Mouse (Mus musculus) lung, postnatal 10 days (tissue): ENCODE results near the gene Pyroxd2.
"Not testable (repeated sequence)": the region's sequence is repeated elsewhere in the genome, so short reads cannot be mapped to it uniquely, and the experiment has no call there.

Source experiments
- DNase-seq: peaks from one replicate; pipeline ENCODE4 v3.0.0; 2021

Pyroxd2 gene

GRCm38 (mm10) chr19:42752363-42752931 lies at the start of gene Pyroxd2:
Pyroxd2 (minus strand) TSS chr19:42752775.
- DNase-seq: peak; percentile 93

- DNase-seq: no peak
These were observed 45.3 kb upstream of the Pyroxd2 start for GRCm38 (mm10) chr19:42797866-42798265.

DNA sequence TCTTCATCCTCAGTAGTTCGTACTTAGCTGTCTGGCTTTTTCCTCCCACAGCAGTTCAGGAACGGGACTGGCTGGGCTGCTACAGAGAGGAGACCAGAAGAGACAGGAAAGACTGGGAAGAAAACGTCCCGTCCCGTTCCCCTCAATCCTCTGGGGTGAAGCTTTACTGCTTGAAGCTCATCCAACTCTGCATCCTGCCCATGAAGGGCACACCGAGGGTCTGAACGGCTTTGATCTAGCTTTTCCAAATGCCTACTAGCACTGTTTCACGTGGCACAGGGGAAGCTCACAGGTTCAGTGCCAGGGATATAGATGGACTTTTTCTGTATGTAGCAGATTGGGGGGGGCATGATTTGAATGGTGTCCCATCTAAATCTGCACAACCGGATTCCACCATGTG lies 43.2 kb upstream of the Pyroxd2 start:
- DNase-seq: no peak

DNA sequence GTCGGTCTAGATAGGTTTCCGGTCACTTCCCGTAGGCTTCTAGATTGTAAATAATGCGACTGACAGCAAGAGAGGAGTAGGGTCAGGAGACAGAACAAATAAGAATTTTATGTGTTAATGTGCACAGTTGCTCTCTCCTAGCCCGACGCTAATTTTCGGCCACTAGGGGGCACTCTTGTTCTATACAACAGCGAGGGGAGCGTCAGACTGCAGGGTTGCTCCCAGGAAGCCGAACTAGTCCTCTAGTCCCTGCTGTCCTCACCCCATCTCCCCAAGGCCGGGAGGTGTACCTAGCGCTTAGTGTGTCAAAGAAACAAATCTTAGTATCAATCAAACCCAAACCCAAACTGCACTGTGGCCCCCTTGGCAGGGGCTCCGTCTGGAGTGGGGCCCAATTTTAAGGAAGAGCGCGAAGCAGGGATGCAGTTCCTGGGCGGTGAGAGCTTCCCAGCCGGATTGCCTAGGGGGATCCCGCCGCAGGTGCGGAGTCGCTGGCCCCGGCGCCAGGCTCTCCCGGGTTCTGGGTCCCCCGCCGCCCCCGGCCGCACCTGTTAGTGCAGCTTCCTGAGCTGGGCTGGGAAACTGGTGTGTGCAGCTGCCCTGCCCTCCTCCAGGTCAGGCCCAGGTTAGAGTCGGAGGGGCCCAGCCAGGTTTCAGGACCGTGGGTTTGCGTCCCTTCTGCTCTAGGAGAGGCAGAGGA lies 42.5 kb upstream of the Pyroxd2 start:
- peak; percentile 93 for DNase-seq

DNA sequence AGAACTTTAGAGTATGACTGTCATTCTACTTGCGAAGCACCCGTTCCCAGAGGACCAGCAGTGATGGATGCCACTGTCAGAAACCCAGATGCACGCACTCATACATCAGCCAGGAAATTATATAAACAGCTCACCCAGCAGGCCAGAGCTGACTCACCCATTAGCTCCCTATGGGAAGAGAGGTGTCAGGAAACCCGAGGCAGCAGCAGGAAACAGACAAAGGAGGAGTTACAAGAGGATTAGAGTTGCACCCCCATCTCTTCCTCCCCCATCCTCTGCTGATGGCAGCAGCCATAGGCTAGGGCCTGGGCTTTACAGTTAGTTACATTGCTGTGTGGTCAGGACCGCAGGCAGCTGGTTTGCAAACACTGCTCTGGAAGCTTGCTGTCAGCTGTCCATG lies 35.7 kb upstream of the Pyroxd2 start:
- DNase-seq: peak; percentile 54

DNA sequence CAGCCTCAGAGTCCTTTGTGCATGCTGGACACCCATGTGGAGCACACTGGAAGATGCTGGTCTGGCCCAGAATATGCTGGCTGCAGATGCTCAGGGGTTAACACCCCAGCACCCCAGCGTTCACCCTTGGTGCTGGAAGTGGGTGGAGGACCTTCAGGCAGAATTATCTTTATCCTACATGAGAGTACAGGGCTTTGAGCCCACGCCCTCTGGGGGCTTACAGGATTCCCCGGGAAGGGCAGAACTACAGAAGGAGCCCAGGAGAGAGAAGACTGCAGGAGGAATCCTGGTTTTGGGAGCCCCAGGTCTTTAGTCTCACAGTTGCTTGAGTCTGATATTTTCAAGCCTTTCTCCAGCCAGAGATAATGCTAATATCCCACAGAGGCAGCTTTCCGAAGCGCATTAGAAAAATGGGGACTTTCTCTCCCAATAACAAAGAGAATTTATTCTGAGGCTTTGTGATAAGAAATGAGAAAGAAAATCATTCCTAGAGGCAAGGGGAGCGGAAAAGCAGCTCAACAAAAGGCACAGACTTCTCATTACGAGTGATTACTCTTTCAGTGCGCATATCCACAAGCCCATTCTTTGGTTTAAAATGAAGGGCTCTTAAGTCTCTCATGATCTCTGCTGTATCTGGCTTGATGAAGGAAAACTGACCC lies 33.1 kb upstream of the Pyroxd2 start:
- DNase-seq: no peak

- DNase-seq: no peak
These were observed 32.6 kb upstream of the Pyroxd2 start for GRCm38 (mm10) chr19:42785129-42785528.

DNA sequence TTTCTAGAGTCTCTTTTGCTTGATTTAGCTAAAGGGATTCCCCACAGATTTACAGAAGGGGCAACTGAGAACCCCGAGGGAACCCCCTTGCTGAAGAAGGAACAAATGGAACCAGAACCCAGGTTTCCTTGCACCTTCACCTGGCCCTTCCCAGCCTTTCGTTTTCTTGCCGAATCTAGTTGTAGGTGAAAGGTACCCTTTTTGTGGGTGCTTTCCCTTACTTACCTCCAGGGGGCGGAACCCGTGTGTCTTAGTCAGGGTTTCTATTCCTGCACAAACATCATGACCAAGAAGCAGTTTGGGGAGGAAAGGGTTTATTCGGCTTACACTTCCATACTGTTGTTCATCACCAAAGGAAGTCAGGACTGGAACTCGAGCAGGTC lies 27.6 kb upstream of the Pyroxd2 start:
- not testable (repeated sequence) for DNase-seq

- peak; percentile 96 for DNase-seq
These were observed 27.1 kb upstream of the Pyroxd2 start, which contains the start of gene Hps1 for GRCm38 (mm10) chr19:42779531-42780155. Hps1 (minus strand) TSS chr19:42779978.

DNA sequence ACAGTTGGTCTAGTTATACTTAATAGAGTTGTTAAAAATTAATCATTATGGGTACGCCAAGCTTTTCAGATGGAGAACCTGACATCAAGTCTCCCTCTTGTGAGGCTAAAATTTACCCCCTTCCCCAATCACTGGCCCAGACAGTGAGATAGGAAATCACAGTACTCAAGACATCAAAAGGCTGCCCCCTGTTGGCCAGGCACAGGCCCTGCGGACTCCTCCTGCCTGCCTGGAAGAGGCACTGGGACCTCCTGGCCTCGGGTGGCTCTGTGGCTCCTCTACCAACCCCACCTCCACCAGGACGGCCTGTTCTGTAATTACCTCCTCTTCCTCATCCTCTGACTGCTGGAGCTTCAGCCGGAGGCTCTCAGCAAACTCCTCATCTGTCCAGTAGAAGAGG lies 25.2 kb upstream of the Pyroxd2 start:
- DNase-seq: peak; percentile 51

DNA sequence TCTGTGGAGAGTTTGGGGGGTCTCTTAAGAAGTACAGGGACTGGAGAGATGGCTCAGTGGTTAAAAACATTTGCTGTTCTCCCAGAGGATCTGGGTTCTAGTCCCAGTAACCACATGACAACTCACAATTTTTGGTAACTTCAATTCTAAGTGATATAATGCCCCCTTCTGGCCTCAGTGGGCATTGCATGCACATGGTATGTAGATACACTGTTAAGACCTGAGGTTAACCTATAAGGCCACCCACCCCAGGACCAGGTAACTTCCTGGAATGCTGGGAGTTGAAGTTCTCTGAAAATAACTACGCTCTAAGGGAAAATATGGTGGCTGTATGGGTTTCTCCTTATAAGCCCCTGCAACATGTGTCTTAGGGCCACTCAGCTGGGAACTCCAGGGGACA lies 24.2 kb upstream of the Pyroxd2 start:
- DNase-seq: no peak

GRCm38 (mm10) chr19:42770141-42770872 lies 17.7 kb upstream of the Pyroxd2 start:
- no peak for DNase-seq

DNA sequence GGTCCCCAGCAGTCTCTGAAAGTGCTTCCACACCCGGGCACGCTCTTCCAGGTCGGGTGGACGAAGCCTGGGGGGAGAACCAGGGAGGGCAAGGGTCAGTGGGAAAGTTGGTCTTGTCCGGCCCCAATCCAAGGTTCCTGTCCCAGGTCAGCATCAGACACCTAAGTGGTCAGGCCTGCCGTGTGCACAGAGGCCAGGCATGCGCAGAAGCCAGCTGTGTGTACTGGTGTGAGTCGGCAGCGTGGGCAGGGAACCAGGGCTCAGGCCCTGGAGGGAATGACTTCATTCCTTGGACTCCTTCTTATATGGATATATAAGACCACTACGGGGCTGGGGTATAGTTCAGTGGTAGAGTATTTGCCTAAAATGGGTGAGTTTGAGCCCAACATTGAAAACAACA lies 17.1 kb upstream of the Pyroxd2 start:
- DNase-seq: no peak

DNA sequence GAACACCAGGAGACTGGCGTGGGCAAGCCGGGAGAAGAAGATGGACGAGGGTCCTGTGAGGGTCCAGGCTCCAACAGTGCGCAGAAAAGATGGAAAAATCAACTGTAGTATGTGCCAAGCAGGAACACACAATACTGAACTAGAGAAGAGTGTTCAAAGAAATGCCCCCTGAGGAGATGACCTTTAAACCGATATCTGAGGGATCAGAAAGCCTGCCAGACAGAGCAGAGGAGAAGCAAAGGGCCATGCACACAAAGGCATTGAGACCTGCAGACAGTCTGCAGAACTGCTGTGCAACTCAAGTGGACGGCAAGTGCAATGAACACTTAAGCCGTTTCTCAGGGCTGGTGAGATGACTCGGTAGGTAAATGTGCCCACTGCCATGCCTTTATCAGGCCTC lies 14.8 kb upstream of the Pyroxd2 start:
- DNase-seq: no peak

GRCm38 (mm10) chr19:42764398-42764797 lies 11.8 kb upstream of the Pyroxd2 start:
- no peak for DNase-seq

DNA sequence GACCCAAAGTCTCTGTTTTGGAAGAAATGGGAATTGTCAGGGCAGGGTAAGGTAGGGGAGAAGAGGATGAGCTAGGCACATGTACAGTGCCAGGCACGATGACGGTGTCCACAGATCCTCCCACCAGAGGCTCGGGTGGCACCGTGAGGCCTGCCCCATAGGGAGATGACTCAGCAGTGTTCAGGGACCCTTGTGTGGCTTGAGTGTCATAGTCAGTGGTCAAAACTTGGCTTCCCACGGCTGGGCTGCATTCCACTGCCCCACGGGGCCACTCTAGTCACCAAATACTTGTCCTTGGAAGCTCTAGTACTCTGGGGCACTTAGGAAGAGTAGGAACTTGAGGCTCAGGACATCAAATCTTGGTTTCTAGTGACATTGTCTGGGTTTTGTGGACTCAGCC lies 4.1 kb upstream of the Pyroxd2 start:
- no peak for DNase-seq

DNA sequence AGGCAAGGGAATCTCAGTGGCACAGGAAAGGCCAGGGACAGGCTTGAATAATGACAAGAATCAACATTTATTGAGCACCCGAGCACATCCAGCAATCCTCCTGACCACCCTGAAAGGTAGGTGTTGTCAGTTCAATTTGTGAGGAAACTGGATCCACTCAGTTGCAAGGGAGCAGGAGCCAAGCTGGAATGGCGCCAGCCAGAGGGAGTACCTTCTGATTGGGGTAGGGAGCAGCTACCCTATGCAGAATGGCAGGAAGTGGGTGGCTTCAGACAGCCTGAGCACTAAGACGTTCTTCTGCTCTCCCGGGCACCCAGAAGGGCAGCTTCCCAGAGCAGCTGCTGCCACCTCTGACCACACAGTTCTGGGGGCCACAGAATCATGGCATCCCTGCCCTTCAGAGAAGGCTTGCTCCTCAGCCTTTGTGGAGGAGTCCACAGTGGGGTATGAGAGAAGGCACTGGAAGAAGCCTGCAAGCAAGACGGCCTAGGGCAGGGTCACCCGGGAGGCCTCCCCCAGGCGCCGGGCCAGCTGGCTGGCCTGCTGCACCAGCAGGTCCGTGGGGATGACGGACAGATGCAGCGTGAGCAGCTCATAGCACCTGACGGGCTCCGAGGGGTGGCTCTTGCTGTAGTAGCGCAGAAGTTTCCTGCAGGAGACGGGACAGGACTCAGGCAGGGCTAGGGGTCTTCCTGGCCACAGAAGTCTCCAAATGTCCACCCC lies 2.7 kb upstream of the Pyroxd2 start:
- DNase-seq: peak; percentile 49

- peak; percentile 93 for DNase-seq
These were observed 754 bp upstream of the Pyroxd2 start for GRCm38 (mm10) chr19:42753141-42753917.

GRCm38 (mm10) chr19:42750196-42750595 lies 2.4 kb downstream of the Pyroxd2 start:
- DNase-seq: no peak

GRCm38 (mm10) chr19:42746702-42747101 lies 5.9 kb downstream of the Pyroxd2 start:
- no peak for DNase-seq

DNA sequence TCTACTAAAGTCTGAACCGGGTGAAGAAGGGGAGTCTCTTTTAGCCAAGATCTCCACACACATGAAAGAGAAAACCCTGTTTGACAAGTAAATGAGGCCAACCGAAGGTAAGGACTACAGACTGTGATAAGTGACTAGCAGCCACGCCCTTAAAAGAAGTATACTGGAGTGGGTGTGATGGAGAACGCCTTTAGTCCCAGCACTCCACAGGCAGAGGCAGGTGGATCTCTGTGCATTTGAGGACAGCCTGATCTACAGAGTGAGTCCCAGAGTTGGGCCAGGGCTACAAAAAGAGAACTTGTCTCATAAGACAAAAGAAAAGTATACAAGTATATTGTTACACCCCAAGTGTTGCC lies 6.7 kb downstream of the Pyroxd2 start:
- DNase-seq: no peak
